Mouse (Mus musculus) midbrain, postnatal 0 days (tissue): ENCODE data around the gene Senp3. TPM values are rescaled to one million over a fixed set of nuclear protein-coding genes. Genes with fewer than 3 reads are reported as not detected.

Experiments
- ATAC-seq: fragments of 200-750 bp; cut with Nextera tagmentation; 2 replicates; pipeline ENCODE4 v1.8.0; 2017; ENCODE audit warnings: moderate number of reproducible peaks, mild to moderate bottlenecking, moderate TSS enrichment, moderate library complexity; ENCODE audit not compliant: low FRiP score
- DNase-seq: peaks from one replicate; pipeline ENCODE4 v3.0.0-alpha.2; 2015; ENCODE audit warnings: low spot score
- H3K27ac ChIP-seq: fragments of 300-500 bp; sonication (generic); 2 replicates; pipeline ENCODE4 v1.5.1; 2014; ENCODE audit warnings: low read depth, mild to moderate bottlenecking, low read length, mixed read lengths
- H3K27me3 ChIP-seq: fragments of 300-500 bp; sonication (generic); 2 replicates; pipeline ENCODE4 v1.6.1; 2014; ENCODE audit warnings: low read length, control low read depth, mixed read lengths; ENCODE audit not compliant: insufficient read depth
- H3K36me3 ChIP-seq: fragments of 300-500 bp; sonication (generic); 2 replicates; pipeline ENCODE4 v1.6.1; 2014; ENCODE audit warnings: low read length, control low read depth, mixed read lengths; ENCODE audit not compliant: insufficient read depth
- H3K4me1 ChIP-seq: fragments of 300-500 bp; sonication (generic); 2 replicates; pipeline ENCODE4 v1.6.1; 2014; ENCODE audit warnings: mild to moderate bottlenecking, control low read depth, antibody characterized with exemption, low read length, mixed read lengths; ENCODE audit not compliant: insufficient read depth
- H3K4me2 ChIP-seq: fragments of 300-500 bp; sonication (generic); 2 replicates; pipeline ENCODE4 v1.6.1; 2014; ENCODE audit warnings: low read depth, mild to moderate bottlenecking, low read length, mixed read lengths; ENCODE audit not compliant: poor library complexity, severe bottlenecking
- H3K4me3 ChIP-seq: fragments of 300-500 bp; sonication (generic); 2 replicates; pipeline ENCODE4 v1.5.1; 2014; ENCODE audit warnings: low read depth, mild to moderate bottlenecking, low read length, moderate library complexity
- H3K9ac ChIP-seq: fragments of 300-500 bp; sonication (generic); replicated peaks from 2 replicates; pipeline ENCODE4 v1.6.1; 2014; ENCODE audit warnings: mild to moderate bottlenecking, low read length, moderate library complexity, mixed read lengths; ENCODE audit not compliant: poor library complexity, severe bottlenecking
- H3K9me3 ChIP-seq: fragments of 300-500 bp; sonication (generic); 2 replicates; pipeline ENCODE4 v1.6.1; 2016; ENCODE audit warnings: low read length, control low read depth
- CTCF ChIP-seq: IDR thresholded peaks from 2 replicates; pipeline ENCODE4 v1.5.1; 2016; ENCODE audit warnings: antibody characterized with exemption, mild to moderate bottlenecking
- WGBS: fragments of 180-500 bp; shearing (Covaris S2); extraction: QIAGEN DNeasy Blood & Tissue Kit; methylation state at CpG from one replicate; pipeline ENCODE4 v1.1.7; 2014; 5-methylcytosine and 5-hydroxymethylcytosine counted together
- polyA plus RNA-seq: library from polyadenylated mRNA; unstranded; fragments of >200 nt; fragmentation: Nextera tagmentation; extraction: Ambion mirVana; gene quantifications from 2 replicates; pipeline ENCODE4 v1.2.1, GENCODE M21; 2015
- total RNA-seq: library from RNA; depleted of rRNA; stranded (reverse); fragments of >200 nt; gene quantifications from 2 replicates; pipeline ENCODE4 v1.2.3, GENCODE M21; 2014

Senp3 gene
- total and polyA plus RNA-seq, 2 experiments from 2014 or later: 70.3 to 89.2 TPM

- Histone ChIP-seq H3K27ac (no peak overlapping the region), H3K4me1 (peaks cover 5% of the 10 kb centered on the region; the same call in 1 of the 2 replicates), H3K4me2 (no peak overlapping the region), H3K36me3 (no peaks in the 10 kb centered on the region), H3K27me3 (no peaks in the 10 kb centered on the region), H3K4me3 (no peak overlapping the region), H3K9me3 (no peaks in the 10 kb centered on the region), H3K9ac (no peak overlapping the region)
- 74% methylated on average over 1 of the region's 1 CpGs for WGBS
- no peak for TF ChIP-seq CTCF
- DNase-seq (no peak), ATAC-seq (no peak)
Measured at GRCm38 (mm10) chr11:69699595-69699994, 17.7 kb upstream of the Senp3 start.

GRCm38 (mm10) chr11:69698574-69698973 is 16.7 kb upstream of the Senp3 start:
- peaks cover 5% of the 10 kb centered on the region; the same call in 1 of the 2 replicates for H3K4me1 ChIP-seq
- no peak overlapping the region for H3K4me3 ChIP-seq
- no peak overlapping the region for H3K9ac ChIP-seq
- no peak overlapping the region for H3K27ac ChIP-seq
- H3K36me3 ChIP-seq: no peaks in the 10 kb centered on the region
- WGBS: 74% methylated on average over 5 of the region's 5 CpGs
- no peak overlapping the region for H3K4me2 ChIP-seq
- no peaks in the 10 kb centered on the region for H3K9me3 ChIP-seq
- no peaks in the 10 kb centered on the region for H3K27me3 ChIP-seq
- ATAC-seq (no peak), DNase-seq (no peak)
- peak; percentile 37 for TF ChIP-seq CTCF

GRCm38 (mm10) chr11:69697396-69697795 is 15.5 kb upstream of the Senp3 start:
- TF ChIP-seq CTCF: no peak
- Histone ChIP-seq H3K27me3 (no peaks in the 10 kb centered on the region), H3K27ac (no peak overlapping the region), H3K9me3 (no peaks in the 10 kb centered on the region), H3K4me2 (no peak overlapping the region), H3K9ac (no peak overlapping the region), H3K36me3 (no peaks in the 10 kb centered on the region), H3K4me3 (no peak overlapping the region), H3K4me1 (peaks cover 5% of the 10 kb centered on the region; the same call in 1 of the 2 replicates)
- DNase-seq: no peak
- no peak for ATAC-seq
- 89% methylated on average over 3 of the region's 3 CpGs for WGBS

- Histone ChIP-seq H3K27me3 (no peaks in the 10 kb centered on the region), H3K36me3 (no peaks in the 10 kb centered on the region), H3K4me3 (peak within 1 kb of the TSS; percentile 45), H3K27ac (0 out of 2 replicates have a peak within 1 kb of the TSS, but pooled peaks have one; percentile 3), H3K4me2 (peak within 1 kb of the TSS; percentile 97), H3K9ac (peak within 1 kb of the TSS; percentile 73), H3K9me3 (no peaks in the 10 kb centered on the region), H3K4me1 (peaks cover 5% of the 10 kb centered on the region; the same call in 1 of the 2 replicates)
- 2% methylated on average over 35 of the region's 41 CpGs for WGBS
- DNase-seq (peak; percentile 20), ATAC-seq (peak; percentile 56; the same call in 1 of the 2 replicates)
- TF ChIP-seq CTCF: peak; percentile 27; the same call in 1 of the 2 replicates
Measured at GRCm38 (mm10) chr11:69695361-69696181, 13.7 kb upstream of the Senp3 start, which contains the start of the genes Tnfsf12 and Tnfsfm13. Gene Tnfsf12 (minus strand): TSS chr11:69695849. Gene Tnfsfm13 (minus strand): TSS chr11:69696098.

- H3K4me1 ChIP-seq: peaks cover 5% of the 10 kb centered on the region; the same call in 1 of the 2 replicates
- H3K4me3 ChIP-seq: peak overlapping the region; percentile 45; the same call in 1 of the 2 replicates
- TF ChIP-seq CTCF: no peak
- H3K36me3 ChIP-seq: no peaks in the 10 kb centered on the region
- peak overlapping the region; percentile 73 for H3K9ac ChIP-seq
- ATAC-seq (no peak), DNase-seq (no peak)
- 24% methylated on average over 6 of the region's 6 CpGs for WGBS
- H3K27me3 ChIP-seq: no peaks in the 10 kb centered on the region
- H3K9me3 ChIP-seq: no peaks in the 10 kb centered on the region
- H3K27ac ChIP-seq: no peak overlapping the region
- peak overlapping the region; percentile 97 for H3K4me2 ChIP-seq
Measured at GRCm38 (mm10) chr11:69695046-69695360, 13.1 kb upstream of the Senp3 start.

- Histone ChIP-seq H3K27me3 (no peaks in the 10 kb centered on the region), H3K27ac (no peak overlapping the region), H3K9ac (no peak overlapping the region), H3K36me3 (no peaks in the 10 kb centered on the region), H3K4me1 (peaks cover 5% of the 10 kb centered on the region; the same call in 1 of the 2 replicates), H3K4me2 (no peak overlapping the region), H3K9me3 (no peaks in the 10 kb centered on the region), H3K4me3 (no peak overlapping the region)
- no peak for DNase-seq
- WGBS: 50% methylated on average over 11 of the region's 11 CpGs
- no peak for TF ChIP-seq CTCF
- ATAC-seq: no peak
Measured at GRCm38 (mm10) chr11:69693421-69693965, 11.6 kb upstream of the Senp3 start.
